Mouse (Mus musculus) kidney, postnatal 10 days (tissue): ENCODE results near the gene Agpat4.
"Not testable (repeated sequence)": the region's sequence is repeated elsewhere in the genome, so short reads cannot be mapped to it uniquely, and the experiment has no call there.

ENCODE experiments used
- DNase-seq: peaks from one replicate; pipeline ENCODE4 v3.0.0; 2021; ENCODE audit warnings: mixed read lengths

The Agpat4 gene

DNA sequence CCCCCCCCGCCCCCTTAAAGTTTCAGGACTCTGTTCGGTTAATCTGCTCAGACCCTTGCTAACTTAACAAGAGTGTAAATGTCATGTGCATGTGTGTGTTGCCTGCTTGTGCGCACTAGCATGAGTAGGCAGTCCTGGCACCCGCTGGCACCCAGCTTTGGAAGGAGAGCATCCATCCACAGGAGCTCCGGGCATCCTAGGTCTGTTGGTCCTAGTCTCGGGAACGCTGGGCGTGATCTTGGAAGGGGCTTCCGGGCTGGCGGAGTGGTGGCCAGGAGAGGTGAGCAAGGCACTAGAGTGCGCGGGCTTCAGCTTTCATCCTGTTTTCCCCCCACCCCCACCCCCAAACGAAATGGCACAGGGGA is at the start of gene Agpat4:
Gene Agpat4, plus strand, starts transcription at position 144 of the 365 bp plus-strand sequence.
- DNase-seq: peak; percentile 65

DNA sequence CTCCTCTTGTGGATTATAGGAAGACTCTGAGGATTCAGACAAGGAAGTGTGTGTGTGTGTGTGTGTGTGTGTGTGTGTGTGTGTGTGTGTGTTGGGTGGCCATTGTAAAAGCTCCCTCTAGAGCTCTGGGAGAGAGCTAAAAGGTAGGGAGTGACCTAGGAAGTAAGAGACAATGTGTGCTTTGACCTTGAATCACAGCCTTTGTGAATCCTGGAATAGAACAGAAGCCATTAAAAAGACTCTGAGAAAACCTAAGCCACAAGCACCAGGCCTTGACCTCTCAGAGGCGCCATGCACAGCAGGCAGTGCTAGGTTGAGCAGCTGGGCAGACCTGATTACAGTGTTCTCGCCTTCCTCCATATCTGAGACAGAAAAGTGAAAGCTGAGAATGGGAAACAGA is 41.7 kb upstream of the Agpat4 start:
- DNase-seq: no peak

DNA sequence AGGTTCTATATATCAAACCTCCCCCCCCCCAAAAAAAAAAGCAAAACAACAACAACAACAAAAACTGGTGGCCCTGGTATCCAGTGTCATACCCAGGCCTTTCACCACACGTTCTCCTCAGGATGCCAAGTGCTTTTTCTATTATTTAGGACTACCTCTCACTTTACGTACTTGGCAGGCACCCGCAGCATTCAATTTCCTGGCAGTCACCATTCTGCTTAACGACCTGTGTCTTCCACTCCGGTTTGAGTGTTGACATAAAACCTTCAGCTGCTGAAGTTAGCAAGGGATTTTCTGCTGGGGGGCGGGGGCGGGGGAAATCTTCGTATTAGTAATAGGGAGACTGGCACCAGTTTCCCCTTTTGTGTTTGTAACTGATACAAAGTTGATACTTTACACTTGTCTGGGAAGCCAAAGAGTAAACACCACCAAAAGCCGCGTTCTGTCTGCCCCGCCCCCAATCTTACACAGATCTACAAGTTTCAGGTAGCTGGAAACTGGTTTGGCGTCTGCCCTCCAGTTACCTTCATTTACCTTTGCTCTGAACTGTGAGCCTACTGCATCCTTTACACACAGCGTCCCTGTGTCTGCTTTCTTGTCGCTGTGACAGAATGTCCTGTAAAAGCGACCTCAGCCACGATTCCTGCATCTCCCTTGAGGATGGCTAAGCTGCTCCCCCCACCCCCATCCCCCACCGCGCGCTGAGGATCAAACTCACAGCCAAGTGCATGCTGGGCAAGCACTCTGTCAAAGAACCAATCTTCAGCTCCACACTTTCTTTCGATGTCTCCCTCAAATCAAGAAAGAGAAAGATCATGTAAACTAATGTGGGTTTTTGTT is 37.6 kb upstream of the Agpat4 start:
- DNase-seq: peak; percentile 38

DNA sequence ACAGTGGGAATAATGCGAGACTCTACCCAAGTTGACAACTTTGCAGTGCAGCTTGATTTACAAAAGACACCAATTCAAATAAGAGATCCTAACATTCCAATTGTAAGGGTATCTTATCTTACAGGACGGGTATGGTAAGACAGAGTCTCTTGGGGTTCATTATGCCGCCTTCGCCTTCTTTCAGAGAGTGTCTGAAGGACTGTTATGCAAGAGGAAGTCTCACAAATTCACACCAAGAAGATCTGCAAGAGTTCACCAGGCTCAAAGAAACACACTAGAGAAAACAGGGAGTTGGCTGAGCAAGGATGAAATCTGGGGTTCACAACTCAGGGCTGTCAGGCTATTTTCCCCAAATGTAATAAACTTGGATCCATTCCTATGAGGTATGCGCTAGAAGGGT is 36.3 kb upstream of the Agpat4 start:
- DNase-seq: no peak

DNA sequence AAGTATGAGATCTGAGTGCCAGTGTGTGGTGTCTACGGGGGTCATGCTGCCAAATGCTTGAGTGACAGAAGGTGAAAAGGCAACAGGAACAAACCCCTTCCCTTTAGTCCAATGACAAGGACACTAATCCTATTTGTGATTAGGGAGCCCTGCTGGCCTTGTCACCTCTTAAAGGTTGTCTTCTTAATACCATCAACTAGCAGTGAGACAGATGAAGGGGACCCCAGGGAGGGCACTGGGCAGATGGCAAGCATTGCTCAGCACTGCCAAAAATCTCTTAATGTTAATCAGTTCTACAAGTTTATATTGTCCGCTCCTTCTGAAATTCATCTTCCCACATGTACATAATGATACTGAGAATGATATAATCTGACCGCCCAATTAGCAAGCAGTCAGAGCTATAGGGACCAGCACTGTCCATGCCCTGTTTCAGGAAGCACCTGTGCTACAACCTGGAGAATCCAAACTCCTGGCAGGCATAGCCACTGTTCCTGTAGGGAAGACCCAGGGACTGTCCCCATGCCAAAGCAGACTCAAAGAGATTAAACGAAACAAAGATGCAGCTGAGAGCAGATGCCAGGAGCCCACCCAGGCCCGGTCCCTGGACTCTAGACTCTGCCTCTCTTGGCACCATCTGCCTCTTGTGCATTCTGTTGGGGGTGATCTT is 28.1 kb upstream of the Agpat4 start:
- DNase-seq: no peak

DNA sequence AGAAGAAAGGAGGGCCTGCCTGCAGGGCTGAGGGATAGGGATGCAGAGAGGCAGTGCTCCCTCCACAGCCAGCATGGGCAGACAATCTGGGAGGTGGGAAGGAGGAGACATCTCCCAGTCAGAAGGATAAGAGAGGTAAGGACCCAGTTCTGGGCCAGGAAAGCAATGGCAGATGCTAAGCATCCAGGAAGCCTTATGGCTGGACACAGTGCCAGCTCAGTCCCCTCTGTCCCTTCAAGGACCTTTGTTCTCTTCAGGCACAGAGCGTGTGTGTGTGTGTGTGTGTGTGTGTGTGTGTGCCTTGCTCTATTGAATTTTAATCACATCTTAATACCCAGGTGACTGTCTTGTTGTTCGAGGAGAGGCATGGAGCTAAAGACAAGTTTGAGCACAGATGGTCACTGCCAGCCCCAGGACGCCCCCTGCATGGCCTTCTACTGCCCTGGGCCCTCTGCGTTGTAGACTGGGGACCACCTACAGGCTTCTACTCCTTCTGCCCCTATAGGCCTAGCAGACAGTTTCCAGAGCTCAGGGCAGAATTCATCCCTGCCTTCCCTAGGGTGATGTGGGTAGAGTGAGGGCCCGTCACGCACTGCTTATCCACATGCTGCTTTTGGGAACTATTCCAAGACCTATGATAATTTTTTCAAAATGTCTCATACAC is 25.5 kb upstream of the Agpat4 start:
- no peak for DNase-seq

DNA sequence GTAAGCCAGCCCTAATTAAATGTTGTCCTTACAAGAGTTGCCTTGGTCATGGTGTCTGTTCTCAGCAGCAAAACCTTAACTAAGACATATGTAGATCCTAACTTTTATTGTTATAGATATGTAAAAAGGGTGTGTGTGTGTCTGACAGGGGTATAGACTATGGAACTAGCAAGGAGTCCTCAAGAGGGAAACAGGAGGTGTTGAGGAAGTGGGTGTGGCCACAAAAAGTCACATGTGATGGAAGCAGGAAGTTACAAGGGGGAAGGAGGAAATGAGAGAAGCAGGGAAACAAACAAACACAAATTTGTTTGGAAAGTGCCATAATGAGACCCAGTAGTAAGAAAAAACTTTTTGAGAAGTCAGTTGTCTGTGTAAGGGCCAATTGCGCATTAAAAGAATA is 24.5 kb upstream of the Agpat4 start:
- no peak for DNase-seq

DNA sequence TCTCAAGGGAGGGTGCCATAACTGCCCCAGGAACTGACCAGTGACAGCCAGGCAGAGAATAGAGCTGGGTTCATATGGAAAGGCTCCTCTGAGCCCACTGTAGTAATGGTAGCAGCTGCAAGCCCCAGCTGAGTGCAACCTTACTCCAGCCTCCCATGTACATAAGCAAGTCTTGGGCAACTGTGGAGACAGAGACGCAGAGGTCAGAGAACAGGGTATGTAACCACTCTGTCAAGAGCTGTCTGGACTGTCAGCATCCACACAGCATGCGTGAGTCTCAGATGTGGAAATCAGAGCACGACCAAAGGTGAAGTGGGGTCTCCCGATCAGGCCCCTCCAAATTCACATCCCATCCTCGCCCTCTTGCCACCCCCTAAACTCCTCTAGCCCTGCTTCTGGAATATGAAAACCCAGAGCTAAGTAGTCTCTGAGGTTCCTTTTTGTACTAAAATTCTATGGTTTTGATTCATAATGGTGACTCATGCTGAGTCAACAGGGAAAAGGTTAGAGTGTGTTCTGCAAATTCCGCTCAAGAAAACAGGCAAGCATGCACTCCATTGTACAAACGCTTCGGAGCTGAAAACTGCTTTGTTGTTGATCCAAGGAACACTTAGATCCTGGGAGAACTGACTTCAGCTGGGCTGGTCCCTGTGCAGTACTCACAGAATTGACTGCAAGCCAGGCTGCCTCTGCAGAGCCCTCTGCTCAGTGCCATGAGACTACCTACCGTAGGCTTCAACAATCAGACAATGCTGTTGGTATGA is 23.5 kb upstream of the Agpat4 start:
- DNase-seq: no peak

DNA sequence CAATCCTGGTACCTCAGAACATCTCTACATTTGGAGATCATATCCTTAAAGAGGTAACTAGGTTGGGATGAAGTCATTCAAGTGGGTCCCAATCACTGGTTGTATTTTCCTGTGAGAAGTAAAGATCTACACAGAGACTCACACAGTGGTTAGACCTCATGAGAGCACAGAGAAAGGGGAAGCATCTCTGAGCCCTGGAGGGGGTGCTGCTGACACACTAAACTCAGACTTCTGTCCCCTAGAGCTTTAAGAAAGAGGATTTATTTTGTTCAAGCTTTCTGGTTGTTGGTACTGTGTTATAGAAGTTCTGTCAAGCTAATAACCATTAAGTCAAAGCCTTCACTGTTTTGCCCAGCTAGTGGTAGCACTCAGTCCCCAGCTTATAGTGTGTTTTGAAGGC is 19.1 kb upstream of the Agpat4 start:
- DNase-seq: no peak

DNA sequence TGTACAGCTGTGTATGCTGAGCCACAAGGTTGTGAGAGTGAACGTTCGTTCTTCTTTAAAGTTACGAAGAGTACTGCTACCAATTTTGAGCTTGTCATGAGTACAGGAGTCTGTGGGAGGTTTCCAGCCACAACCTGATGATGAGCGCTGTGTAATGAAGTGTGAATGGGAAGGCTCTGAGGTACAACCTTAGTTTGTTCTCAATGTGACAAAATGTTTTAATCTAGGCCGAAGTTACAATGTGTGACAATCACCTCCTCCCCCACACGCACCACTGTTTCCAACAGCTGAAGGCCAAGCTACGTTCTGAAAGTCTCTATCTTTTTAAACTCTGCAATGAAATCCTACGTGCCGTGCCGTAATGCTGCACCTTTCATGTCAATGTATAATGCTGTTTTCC is 16.2 kb upstream of the Agpat4 start:
- DNase-seq: no peak

DNA sequence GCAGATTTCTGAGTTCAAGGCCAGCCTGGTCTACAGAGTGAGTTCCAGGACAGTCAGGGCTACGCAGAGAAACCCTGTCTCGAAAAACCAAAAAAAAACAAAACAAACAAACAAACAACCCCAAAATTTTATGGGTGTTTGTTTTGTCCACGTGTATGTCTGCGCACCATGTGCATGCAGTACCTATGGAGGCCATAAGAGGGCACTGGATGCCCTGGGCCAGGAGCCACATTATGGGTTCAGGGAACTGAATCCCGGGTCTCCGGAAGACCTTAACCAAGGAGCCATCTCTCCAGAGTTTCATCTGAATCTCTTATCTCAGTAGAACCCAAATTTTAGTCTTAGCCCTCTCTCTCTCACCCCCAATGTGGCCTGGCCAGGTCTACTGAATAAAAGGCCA is 14.7 kb upstream of the Agpat4 start:
- peak; percentile 20 for DNase-seq

DNA sequence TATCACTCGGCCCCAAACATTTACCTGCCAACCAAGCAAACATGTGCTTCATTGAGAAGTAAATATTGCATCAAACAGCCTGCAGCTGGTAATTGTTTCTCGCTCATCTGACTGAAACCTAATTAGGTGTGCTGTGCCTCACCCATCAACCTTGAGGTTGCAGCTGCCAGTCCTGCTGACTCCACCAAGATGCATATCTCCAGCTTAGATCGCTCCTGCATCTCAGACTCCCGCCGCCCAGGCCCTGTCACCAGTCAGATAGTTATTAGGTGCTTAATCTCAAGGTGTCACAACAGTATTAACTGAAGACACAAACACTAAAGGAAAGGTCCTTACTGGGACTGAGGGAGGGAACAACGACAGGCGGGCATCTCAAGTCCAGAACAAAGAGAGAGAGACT is 14.3 kb upstream of the Agpat4 start:
- no peak for DNase-seq

DNA sequence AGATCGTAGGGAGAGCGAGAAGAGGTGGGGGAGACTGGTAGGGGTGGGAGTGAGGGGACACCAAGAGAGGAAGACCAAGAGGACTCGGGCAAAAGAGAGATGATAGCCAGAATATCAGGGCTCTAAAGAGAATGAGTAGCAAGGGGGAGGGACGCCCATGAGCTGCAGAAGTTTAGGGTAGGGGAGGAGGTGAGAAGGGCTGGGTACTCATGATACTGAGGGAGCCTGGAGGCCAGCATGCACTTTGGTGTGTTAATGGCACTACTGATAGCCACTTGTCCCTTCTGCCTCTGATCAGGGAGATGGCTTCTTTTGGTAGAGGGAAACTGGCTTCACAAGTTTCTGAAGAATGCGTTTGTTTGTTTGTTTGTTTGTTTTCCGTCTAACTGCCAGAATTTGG is 13.8 kb upstream of the Agpat4 start:
- no peak for DNase-seq

DNA sequence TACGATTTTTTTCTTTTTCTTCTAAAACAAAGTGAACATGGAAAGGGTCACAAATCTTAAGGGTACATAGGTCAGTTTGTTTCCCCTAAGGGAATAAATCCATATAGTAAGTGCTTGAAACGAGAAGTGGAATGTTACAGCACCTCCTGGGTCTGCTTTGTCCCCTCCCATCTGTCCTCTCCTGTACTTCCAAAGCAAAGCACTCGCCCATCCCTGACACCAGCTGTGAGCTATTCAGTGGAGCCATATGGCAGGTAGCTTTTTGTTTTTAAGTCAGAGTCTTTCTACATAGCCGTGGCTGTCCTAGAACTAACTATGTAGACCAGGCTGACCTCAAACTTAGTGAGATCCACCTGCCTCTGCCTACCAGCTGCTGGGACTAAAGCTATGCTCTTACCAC is 12.2 kb upstream of the Agpat4 start:
- DNase-seq: no peak

DNA sequence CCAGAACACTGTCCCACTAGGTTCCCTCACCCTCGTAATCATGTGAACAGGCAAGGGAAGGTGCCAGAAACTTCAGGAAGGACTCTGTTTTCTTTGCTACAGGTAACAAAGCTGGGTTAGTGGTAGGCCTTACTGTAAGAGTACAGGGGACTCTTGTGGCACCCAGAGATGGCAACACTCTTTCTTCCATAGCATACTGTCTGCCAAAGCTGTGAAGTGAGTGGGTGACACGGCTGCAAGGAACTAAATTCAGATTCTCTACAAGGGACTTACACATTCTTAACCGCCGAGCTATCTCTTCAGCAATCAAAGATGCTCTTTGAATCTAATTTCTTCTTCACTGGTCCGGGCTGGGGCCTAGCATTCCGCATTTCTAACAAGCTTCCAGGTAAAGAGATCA is 4.9 kb upstream of the Agpat4 start:
- no peak for DNase-seq

DNA sequence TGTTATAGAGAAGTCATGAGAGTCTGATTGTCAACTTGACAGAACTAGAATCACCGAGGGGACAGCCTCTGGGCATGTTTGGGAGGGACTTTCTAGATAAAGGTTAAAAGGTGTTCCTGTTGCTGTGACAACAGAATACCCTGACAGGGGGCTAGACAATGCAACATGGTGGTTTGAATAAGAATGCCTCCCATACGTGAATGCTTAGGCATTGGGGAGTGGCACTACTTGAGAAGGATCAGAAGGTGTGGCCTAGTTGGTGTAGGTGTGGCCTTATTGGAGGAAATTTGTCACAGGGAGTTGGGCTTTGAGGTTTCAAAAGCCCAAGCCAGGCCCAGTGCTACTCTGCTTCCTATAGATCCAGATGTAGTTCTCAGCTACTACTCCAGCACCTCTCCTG is 3.4 kb upstream of the Agpat4 start:
- DNase-seq: no peak

DNA sequence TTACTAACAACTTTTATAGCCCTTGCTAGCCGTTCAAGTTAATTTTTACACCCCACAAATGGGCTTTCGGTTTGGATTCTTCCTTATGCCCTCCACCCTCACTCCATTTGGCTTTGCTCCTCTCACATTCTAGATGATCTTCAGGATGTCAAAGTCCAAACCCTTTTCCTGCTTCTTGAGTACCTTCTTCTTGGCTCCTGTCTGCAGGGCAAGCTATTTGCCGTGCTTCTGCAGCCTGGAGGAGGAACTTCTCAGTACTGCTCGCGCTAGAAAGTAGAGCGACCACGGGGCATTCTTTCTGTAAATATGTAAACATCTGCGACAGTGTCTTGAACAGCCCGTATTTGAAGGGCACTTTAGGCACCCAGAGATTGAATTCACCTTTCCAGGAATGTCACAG is 373 bp upstream of the Agpat4 start:
- DNase-seq: peak; percentile 24

DNA sequence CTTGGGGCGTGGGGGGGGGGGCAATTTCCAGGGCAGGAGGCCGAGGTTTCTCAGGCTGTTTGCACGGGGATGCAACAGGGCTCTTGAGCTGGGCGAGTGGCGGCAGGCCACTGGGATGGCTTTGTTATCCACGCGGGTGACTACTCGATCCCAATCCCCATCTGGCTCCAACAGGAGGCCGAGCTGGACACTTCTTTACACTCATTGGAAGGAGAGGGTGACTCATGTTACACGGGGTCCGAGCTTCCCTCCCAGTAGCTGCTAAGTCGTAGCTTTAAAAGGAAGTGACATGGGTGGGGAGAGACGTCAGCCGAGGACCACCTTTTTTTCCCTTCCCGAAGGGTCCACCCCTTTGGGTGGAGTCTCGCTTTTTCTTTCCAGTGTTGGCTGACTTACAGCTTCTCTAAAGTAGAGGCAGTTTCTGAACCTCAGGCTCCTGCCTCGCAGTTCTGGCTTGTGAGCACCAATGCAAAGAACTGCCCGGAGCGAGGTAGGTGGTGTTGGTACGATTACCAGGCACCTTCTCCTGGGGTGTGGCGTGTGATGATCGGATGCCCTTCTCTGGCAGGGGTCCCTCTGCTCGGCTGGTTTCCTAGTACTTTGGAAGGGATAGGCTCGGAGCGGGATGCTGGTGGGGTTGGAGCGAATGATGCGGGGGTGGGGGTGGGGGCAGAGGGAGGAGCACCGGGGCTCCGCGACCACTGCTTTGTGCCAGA is 580 bp downstream of the Agpat4 start:
- DNase-seq: peak; percentile 83

DNA sequence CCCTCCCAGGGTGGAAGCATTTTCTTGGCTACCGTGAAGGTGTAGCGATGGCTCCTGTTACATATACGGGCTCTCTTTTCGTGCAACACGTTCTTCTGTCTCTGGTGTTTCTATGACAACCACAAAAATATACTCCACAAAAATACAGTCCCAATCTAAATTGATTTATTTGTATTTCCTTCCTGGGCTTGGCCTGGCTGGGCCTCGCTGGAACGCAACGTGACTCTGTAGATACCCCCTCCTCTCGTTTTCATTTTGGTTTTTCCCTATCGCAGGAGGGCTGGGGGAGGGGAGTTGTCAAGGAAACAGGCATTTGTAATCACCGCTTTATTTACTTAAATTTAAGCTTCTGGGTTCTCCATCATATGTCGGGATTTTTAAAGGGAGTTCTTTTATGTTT is 1.2 kb downstream of the Agpat4 start:
- DNase-seq: peak; percentile 72

DNA sequence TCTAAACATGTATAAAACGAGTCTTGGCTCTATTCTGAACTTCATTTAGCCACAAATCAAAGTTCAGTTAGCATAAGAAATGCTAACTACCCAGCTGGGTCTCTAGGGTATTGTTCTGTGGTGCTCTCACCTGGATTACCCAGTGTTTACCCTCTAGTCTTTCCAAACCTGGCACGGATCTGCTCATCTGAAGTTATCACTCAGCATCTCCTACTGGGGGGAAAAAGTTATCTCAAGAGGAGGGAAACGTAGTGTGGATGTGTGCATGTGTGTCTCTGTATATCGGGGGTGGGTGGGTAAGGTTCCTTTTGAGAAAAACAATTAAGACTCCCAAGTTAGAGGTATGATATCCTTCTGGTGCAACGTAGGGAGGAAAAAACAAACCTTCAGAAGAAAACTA is 1.8 kb downstream of the Agpat4 start:
- no peak for DNase-seq

DNA sequence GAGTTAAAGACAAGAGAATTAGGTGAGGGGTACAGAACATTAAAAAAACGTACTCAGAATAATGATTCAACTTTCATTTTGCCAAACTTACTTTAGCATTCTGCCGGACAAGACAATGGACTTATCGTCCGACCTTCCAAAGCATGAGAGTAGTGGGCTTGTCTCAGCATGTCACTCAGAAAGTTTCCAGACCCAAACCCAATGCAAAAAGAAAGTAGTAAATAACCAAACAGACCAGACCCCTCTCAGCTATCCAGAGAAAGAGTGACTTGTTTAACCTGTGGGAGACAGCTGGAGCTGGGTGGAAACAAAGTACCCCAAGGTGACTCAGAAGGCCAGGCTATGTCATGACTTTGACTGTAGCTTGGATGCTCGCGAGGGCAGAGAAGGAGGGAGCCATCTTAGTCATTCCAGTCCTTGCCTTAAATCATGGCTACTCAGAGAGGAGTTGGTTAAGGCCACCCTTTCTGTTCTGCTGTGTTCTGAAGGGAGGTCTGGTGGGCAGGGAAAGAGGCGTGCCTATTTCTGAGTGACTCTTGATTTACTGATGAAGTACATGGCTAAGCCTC is 2.8 kb downstream of the Agpat4 start:
- DNase-seq: no peak

DNA sequence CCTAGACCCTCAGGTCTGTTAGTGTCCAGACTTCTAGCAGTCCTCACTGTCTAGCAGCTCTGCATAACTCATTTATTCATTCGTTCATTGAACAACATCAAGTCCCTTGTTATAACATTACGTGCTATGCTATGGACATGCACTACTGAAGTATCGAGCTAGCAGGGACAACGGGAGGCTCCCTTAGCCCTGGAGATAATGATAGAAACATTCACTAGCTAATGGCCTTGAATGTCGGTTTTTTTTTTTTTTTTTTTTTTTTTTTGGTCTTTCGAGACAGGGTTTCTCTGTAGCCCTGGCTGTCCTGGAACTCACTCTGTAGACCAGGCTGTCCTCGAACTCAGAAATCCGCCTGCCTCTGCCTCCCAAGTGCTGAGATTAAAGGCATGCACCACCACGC is 3.8 kb downstream of the Agpat4 start:
- DNase-seq: not testable (repeated sequence)
